Mouse (Mus musculus) stomach, embryonic 16.5 days (tissue): ENCODE measurements around the gene Me1. TPM values are rescaled to one million over a fixed set of nuclear protein-coding genes. Genes with fewer than 3 reads are reported as not detected.

Experiments used
- ATAC-seq: fragments of 200-750 bp; cut with Nextera tagmentation; 2 replicates; pipeline ENCODE4 v1.8.0; 2017; ENCODE audit warnings: moderate number of reproducible peaks, moderate TSS enrichment; ENCODE audit not compliant: insufficient read depth, low FRiP score
- H3K27ac ChIP-seq: fragments of 300-500 bp; sonication (generic); 2 replicates; pipeline ENCODE4 v1.5.1; 2014; ENCODE audit warnings: low read length
- H3K27me3 ChIP-seq: fragments of 300-500 bp; sonication (generic); 2 replicates; pipeline ENCODE4 v1.6.1; 2014; ENCODE audit warnings: low read length, control low read depth, mixed read lengths; ENCODE audit not compliant: control insufficient read depth, insufficient read depth
- H3K36me3 ChIP-seq: fragments of 300-500 bp; sonication (generic); 2 replicates; pipeline ENCODE4 v1.6.1; 2014; ENCODE audit warnings: low read length; ENCODE audit not compliant: control insufficient read depth, insufficient read depth
- H3K4me1 ChIP-seq: fragments of 300-500 bp; sonication (generic); 2 replicates; pipeline ENCODE4 v1.6.1; 2014; ENCODE audit warnings: low read length, control low read depth, mixed read lengths; ENCODE audit not compliant: control insufficient read depth, insufficient read depth
- H3K4me2 ChIP-seq: fragments of 300-500 bp; sonication (generic); 2 replicates; pipeline ENCODE4 v1.6.1; 2014; ENCODE audit warnings: low read depth, low read length, mixed read lengths
- H3K4me3 ChIP-seq: fragments of 300-500 bp; sonication (generic); replicated peaks from 2 replicates; pipeline ENCODE4 v1.5.1; 2014; ENCODE audit warnings: mild to moderate bottlenecking, low read length
- H3K9ac ChIP-seq: fragments of 300-500 bp; sonication (generic); 2 replicates; pipeline ENCODE4 v1.6.1; 2014; ENCODE audit warnings: low read length
- H3K9me3 ChIP-seq: fragments of 300-500 bp; sonication (generic); replicated peaks from 2 replicates; pipeline ENCODE4 v1.6.1; 2016; ENCODE audit warnings: low read length, control low read depth; ENCODE audit not compliant: control insufficient read depth
- WGBS: fragments of 180-500 bp; shearing (Covaris S2); extraction: QIAGEN DNeasy Blood & Tissue Kit; methylation state at CpG from one replicate; pipeline ENCODE4 v1.1.7; 2014; 5-methylcytosine and 5-hydroxymethylcytosine counted together
- polyA plus RNA-seq: library from polyadenylated mRNA; unstranded; fragments of >200 nt; fragmentation: Nextera tagmentation; extraction: Ambion mirVana; gene quantifications from 2 replicates; pipeline ENCODE4 v1.2.1, GENCODE M21; 2015

Gene Me1
- polyA plus RNA-seq, 1 experiment from 2014 or later = 26.6 TPM

DNA sequence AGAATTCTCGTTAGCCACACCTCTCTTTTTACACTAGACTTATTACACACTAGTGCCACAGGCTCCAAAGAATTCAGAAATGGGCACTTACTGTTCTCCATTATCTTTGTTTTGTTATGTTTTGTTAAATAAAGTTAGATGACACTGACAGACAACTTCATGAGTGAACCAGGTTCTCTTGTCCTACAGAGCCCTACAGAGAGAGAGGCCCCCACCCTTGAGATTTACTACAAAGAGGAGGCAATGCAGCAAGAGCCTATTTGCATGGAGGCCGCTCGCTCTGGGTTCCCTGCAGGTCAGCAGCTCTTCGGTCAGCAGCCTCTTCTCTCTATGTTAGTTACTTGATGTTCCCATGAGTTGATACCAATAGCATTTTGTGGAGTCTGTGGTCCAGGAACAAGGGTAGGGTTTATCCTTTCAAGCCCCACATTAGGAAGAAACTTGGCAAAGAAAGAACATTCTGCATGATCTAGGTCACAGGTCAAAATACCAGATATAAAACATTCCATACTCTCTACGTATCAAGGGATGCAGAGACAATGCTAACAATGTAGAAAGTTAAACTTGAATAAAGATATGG lies 65.3 kb downstream of the Me1 start:
- no peaks in the 10 kb centered on the region for H3K9me3 ChIP-seq
- H3K4me2 ChIP-seq = no peak overlapping the region
- no peak overlapping the region for H3K9ac ChIP-seq
- H3K27me3 ChIP-seq = no peaks in the 10 kb centered on the region
- no peaks in the 10 kb centered on the region for H3K36me3 ChIP-seq
- no peak overlapping the region for H3K27ac ChIP-seq
- no peak overlapping the region for H3K4me3 ChIP-seq
- ATAC-seq = no peak
- H3K4me1 ChIP-seq = peaks cover 3% of the 10 kb centered on the region; the same call in 1 of the 2 replicates
- WGBS = 73% methylated on average over 5 of the region's 5 CpGs

DNA sequence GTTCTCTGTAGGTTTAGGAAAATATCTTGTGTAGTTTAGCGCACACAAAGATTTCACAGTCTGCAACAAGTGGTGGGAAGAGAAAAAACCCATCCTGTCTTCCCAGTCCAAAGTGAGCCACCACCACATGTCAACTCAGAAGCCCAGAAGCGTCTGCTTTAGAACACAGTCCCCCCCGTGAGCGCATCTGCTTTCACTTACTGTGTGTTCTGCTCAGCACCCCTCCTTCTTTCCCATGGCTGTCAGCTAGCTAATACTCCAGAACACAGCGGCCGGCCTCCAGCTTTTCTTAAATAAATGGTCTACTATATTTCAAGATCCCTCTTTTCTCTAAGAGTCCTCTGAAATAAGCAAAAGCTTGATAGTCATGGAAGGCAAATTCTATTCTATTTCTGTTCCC lies 66.4 kb downstream of the Me1 start:
- Histone ChIP-seq H3K4me2 (no peak overlapping the region), H3K4me1 (peaks cover 3% of the 10 kb centered on the region; the same call in 1 of the 2 replicates), H3K9me3 (no peaks in the 10 kb centered on the region), H3K27me3 (no peaks in the 10 kb centered on the region), H3K9ac (no peak overlapping the region), H3K36me3 (no peaks in the 10 kb centered on the region), H3K27ac (no peak overlapping the region), H3K4me3 (no peak overlapping the region)
- 57% methylated on average over 6 of the region's 6 CpGs for WGBS
- ATAC-seq = no peak

DNA sequence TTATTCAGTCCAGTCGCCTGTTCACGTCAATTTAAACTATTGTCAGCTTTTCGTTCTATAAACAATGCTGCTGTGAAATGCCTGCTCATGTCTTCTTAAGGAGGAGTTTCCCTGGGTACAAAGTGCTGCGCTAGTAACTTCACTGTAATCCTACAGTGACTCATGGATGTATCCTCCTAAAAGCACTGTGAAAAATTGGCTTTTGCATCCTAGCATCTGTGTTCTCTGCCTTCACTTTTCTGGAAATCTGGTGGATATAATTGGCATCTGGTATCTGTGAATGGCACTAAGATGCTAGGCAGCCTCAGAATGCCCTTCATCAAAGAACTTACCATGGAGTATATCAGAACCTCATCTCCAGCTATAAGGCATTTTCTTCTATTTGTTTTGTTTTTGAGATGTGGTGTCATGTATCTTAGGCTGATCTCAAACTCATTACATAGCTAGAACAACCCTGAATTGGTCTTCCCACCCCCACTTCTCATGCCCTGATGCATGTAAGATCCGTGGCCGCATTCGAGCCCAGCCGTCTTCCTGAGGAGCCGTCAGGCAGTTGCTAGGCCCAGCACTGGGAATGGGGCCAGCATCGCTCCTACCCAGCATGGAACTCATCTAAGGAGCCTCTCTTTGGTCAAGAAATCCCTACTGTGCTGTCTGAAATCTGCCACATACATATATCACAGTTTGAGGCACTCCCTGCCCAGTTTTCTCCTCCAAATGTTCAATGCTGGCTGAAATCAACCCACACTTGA lies 67.8 kb downstream of the Me1 start:
- Histone ChIP-seq H3K4me2 (no peak overlapping the region), H3K4me3 (no peak overlapping the region), H3K36me3 (no peaks in the 10 kb centered on the region), H3K27me3 (no peaks in the 10 kb centered on the region), H3K9ac (no peak overlapping the region), H3K9me3 (no peaks in the 10 kb centered on the region), H3K27ac (no peak overlapping the region), H3K4me1 (peaks cover 3% of the 10 kb centered on the region; the same call in 1 of the 2 replicates)
- no peak for ATAC-seq
- 71% methylated on average over 10 of the region's 10 CpGs for WGBS

DNA sequence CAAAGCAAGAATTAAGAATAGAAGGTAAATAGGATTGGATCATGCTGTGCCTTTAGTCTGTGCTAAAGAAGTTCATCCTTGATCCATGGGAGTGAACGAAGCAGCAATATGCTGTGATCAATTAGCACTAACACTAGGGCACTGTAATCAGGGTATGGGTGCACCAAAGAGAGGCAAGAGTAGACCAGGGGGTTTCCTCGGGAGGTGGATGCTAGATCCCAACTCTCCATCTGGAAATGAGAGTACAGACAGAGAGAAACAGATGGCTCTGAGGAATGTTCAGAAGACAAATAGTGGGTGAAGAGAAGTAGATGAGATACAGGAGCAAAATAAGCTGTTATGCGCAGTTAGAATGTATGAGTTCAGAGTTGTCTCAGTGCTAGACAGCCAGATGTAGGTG lies 68.8 kb downstream of the Me1 start:
- H3K4me2 ChIP-seq = no peak overlapping the region
- H3K36me3 ChIP-seq = no peaks in the 10 kb centered on the region
- no peak overlapping the region for H3K4me3 ChIP-seq
- WGBS = 81% methylated on average over 3 of the region's 3 CpGs
- H3K27ac ChIP-seq = no peak overlapping the region
- H3K9me3 ChIP-seq = no peaks in the 10 kb centered on the region
- H3K4me1 ChIP-seq = peaks cover 3% of the 10 kb centered on the region; the same call in 1 of the 2 replicates
- H3K9ac ChIP-seq = no peak overlapping the region
- H3K27me3 ChIP-seq = no peaks in the 10 kb centered on the region
- no peak for ATAC-seq

DNA sequence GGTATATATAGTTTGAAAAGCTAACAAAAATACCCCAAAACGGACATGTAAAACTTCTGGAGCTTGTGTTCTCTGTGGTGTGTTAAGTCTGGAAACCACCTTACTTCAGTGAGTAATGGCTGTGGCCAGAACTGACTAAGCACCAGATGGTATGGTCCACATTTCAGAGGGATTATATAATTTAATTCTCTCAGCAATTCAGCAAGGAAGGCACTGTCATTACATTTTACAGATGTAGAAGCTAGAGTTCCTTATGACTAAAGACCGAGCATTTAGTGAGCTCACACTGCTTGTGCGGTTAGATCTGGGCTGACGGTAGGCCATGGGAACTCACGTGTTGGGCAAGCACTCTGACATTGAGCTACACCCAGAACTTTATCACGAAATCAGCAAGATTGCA lies 71.0 kb downstream of the Me1 start:
- no peak for ATAC-seq
- H3K9ac ChIP-seq = no peak overlapping the region
- 80% methylated on average over 6 of the region's 6 CpGs for WGBS
- H3K36me3 ChIP-seq = no peaks in the 10 kb centered on the region
- no peak overlapping the region for H3K4me2 ChIP-seq
- H3K4me1 ChIP-seq = no peaks in the 10 kb centered on the region
- no peaks in the 10 kb centered on the region for H3K27me3 ChIP-seq
- H3K4me3 ChIP-seq = no peak overlapping the region
- no peaks in the 10 kb centered on the region for H3K9me3 ChIP-seq
- no peak overlapping the region for H3K27ac ChIP-seq

DNA sequence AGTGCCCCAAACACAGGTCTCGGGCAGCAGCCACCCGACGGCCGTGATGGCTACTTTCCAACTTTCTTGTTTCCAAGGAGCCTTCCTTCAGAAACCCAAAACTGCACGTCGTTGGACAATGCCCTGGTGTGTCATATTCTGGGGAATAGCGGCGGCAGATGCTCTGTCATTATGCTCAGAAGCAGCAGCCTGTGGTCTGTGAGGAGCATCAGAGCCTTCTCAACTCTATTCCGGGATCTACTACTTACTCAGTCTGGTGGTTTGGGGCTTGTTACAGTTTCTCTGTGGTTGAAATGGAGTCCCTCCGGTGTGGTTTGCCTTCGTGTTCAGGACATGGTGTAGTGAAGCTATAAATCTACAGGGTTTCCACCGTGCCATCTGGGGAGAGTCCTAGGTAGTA lies 71.7 kb downstream of the Me1 start:
- Histone ChIP-seq H3K36me3 (no peaks in the 10 kb centered on the region), H3K9ac (no peak overlapping the region), H3K27me3 (no peaks in the 10 kb centered on the region), H3K27ac (no peak overlapping the region), H3K4me1 (no peaks in the 10 kb centered on the region), H3K4me3 (no peak overlapping the region), H3K9me3 (no peaks in the 10 kb centered on the region), H3K4me2 (no peak overlapping the region)
- no peak for ATAC-seq
- WGBS = 83% methylated on average over 12 of the region's 12 CpGs

DNA sequence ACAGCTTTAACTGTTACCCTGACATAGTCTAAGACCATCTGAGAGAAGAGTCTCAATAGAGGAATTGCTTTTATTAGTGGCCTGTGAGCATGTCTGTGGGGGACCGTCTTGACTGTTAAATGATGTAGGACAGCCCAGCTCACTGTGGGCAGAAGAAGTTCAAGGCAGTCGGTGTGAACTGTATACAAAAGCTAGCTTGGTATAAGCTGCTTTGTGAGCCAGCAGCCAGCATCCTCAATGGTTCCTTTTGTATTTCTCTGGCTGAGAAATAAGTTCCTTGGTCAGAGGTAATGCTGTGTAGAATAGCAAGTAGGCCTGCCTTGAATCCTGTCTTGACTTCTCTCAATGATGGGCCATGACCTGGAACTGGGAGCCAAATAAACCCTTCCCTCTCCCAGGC lies 73.7 kb downstream of the Me1 start:
- Histone ChIP-seq H3K36me3 (no peaks in the 10 kb centered on the region), H3K27ac (no peak overlapping the region), H3K4me1 (no peaks in the 10 kb centered on the region), H3K4me3 (no peak overlapping the region), H3K27me3 (no peaks in the 10 kb centered on the region), H3K9ac (no peak overlapping the region), H3K4me2 (no peak overlapping the region), H3K9me3 (no peaks in the 10 kb centered on the region)
- 86% methylated on average over 2 of the region's 2 CpGs for WGBS
- no peak for ATAC-seq

DNA sequence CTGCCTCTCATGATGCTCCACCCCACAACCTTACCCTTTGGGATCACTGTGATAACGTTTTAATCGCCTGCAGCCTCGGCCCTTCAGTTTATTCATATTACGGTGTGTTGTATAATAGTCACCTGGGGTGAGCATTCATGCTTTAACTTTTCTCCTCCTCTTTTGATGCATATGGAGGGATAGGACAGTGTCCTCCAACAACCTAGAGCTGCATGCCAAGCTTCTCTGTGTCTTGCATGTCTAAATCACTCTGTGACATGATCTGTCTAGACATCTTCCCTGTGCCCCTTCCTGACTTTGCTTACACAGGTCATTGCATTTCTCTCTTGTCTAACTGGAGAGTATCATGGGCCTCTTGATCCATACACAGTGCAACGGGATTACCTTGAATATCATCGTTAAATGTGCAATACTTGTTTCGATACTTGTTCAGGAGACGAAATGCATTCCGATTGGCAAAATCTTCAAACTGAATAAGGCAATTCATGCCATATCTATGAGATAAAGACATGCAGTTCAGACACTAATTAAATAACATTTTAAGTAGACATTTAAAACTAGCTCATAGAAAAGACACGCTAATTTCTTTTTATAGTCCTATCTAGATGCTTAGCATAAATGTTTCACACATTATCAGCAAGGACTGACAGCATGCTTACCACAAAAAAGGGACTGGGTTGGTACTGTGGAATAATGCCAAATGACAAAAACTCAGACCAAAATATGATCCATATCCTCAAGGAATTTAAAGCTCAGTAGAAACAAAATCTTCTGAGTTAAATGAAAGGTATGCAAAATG lies 76.2 kb downstream of the Me1 start:
- H3K9ac ChIP-seq = no peak overlapping the region
- no peaks in the 10 kb centered on the region for H3K27me3 ChIP-seq
- H3K4me1 ChIP-seq = no peaks in the 10 kb centered on the region
- no peak overlapping the region for H3K27ac ChIP-seq
- no peaks in the 10 kb centered on the region for H3K36me3 ChIP-seq
- no peak for ATAC-seq
- WGBS = 80% methylated on average over 10 of the region's 10 CpGs
- no peaks in the 10 kb centered on the region for H3K9me3 ChIP-seq
- H3K4me2 ChIP-seq = no peak overlapping the region
- H3K4me3 ChIP-seq = no peak overlapping the region

DNA sequence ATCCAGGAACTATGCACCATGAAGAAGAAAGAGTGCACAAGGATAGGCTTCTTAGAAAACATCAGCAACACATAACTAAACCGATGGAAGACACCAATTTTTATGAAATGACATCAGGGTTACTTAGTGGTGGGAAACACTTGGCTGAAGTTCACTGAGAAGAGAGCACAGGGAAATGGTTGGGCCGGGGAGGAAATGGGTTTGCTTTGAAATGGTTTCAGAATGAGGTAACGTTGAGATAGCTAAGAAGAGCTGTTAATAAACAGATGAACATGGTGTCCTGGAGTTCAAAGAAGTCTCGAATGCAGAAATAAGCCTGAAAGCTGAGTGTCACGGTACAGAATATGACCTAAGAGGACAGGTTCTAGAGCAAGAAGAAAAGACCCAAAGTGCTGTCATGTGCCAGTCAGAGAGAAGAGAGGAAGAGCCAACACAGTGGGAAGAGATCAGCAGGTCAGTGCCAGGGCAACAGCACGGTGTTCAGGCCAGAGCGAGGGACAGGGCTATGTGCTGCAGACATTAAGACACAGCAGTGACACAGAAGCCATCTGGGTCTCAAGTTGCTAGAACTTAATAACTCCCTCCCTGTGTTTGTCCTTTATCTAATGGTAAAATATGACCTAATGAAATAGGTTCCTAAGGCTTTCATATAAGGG lies 77.8 kb downstream of the Me1 start:
- ATAC-seq = no peak

More for the DNA sequence above, 77.8 kb downstream of the Me1 start:
- Histone ChIP-seq H3K27ac (no peak overlapping the region), H3K4me3 (no peak overlapping the region), H3K9ac (no peak overlapping the region), H3K36me3 (no peaks in the 10 kb centered on the region), H3K27me3 (no peaks in the 10 kb centered on the region), H3K4me2 (no peak overlapping the region), H3K9me3 (no peaks in the 10 kb centered on the region), H3K4me1 (no peaks in the 10 kb centered on the region)
- WGBS = 70% methylated on average over 7 of the region's 7 CpGs
